Mouse (Mus musculus) C2C12 (cell line): ENCODE measurements at regions not wholly inside any gene's neighbourhood (a gene's known extent, or its start where the extent isn't known, plus 50 kb on each side); places are given as distances from the start of the nearest gene placed in this dataset.

Experiments
- H3K27me3 ChIP-seq: one replicate; pipeline ENCODE4 v1.6.1; 2011; ENCODE audit not compliant: control insufficient read depth, insufficient read depth, insufficient read length
- H3K36me3 ChIP-seq: one replicate; pipeline ENCODE4 v1.6.1; 2011; ENCODE audit not compliant: control insufficient read depth, insufficient read depth
- H3K4me3 ChIP-seq: one replicate; pipeline ENCODE4 v1.5.1; 2011; ENCODE audit warnings: mild to moderate bottlenecking, control low read depth; ENCODE audit not compliant: poor library complexity, insufficient read depth, severe bottlenecking
- H3K79me2 ChIP-seq: one replicate; pipeline ENCODE4 v1.6.1; 2011; ENCODE audit not compliant: control insufficient read depth, insufficient read depth
- H3K79me3 ChIP-seq: one replicate; pipeline ENCODE4 v1.6.1; 2011; ENCODE audit warnings: low read depth, control low read depth
- H3ac ChIP-seq: one replicate; pipeline ENCODE3; 2011; ENCODE audit warnings: low read depth; ENCODE audit not compliant: control insufficient read depth, insufficient read length
- CEBPB ChIP-seq: IDR thresholded peaks from one replicate; pipeline ENCODE4 v1.6.1; 2011; ENCODE audit warnings: low read depth, mild to moderate bottlenecking, control low read depth, moderate library complexity
- CTCF ChIP-seq: IDR thresholded peaks from one replicate; pipeline ENCODE4 v1.5.1; 2011; ENCODE audit not compliant: control insufficient read depth, insufficient read depth, insufficient read length
- FOSL1 ChIP-seq: IDR thresholded peaks from one replicate; pipeline ENCODE4 v1.8.0; 2011; ENCODE audit warnings: mild to moderate bottlenecking, low read length; ENCODE audit not compliant: poor library complexity, insufficient read depth, severe bottlenecking
- MAX ChIP-seq: IDR thresholded peaks from one replicate; pipeline ENCODE4 v1.6.1; 2011; ENCODE audit warnings: mild to moderate bottlenecking, control low read depth
- MYOD1 ChIP-seq: IDR thresholded peaks from one replicate; pipeline ENCODE4 v1.6.1; 2011; ENCODE audit warnings: low read depth; ENCODE audit not compliant: control insufficient read depth, insufficient read length
- MYOG ChIP-seq: IDR thresholded peaks from one replicate; pipeline ENCODE4 v1.6.1; 2011; ENCODE audit not compliant: control insufficient read depth, insufficient read length; ENCODE audit errors: extremely low read depth
- USF1 ChIP-seq: IDR thresholded peaks from one replicate; pipeline ENCODE4 v1.6.1; 2011; ENCODE audit warnings: low read depth, mild to moderate bottlenecking, control low read depth, moderate library complexity

DNA sequence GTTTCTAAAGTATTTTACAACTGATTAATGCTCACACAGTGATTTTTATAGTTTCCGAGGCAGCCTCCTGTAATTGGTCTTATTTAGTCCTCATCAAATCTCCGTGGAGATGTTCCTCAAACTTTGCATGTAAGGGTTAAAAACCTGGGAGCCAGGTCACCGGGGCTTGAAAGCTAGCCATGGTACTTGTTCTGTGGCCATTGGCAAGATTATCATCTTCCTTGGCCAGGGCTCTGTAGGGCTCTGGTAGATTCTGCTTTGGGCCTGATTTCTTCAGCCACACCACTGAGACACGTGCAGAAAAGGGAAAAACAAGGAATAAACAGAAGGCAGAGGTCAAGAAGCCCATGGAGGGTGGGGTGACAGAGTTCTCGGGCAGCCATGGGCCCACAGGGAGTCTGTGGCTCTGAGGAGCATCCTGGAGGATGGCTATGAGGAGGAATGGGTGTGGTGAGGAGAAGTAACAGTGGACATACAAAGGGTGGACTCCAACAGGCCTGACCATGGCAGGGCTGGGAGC, 50.7 kb upstream of the Eps8l3 start:
- Histone ChIP-seq H3K79me2 (peaks cover 22% of the 10 kb centered on the region), H3K36me3 (no peaks in the 10 kb centered on the region), H3K4me3 (no peak overlapping the region), H3K79me3 (peaks cover 8% of the 10 kb centered on the region), H3ac (no peak overlapping the region), H3K27me3 (no peaks in the 10 kb centered on the region)
- TF ChIP-seq MYOG (no peak), CTCF (no peak), FOSL1 (no peak), MAX (no peak), MYOD1 (no peak), USF1 (no peak), CEBPB (no peak)

DNA sequence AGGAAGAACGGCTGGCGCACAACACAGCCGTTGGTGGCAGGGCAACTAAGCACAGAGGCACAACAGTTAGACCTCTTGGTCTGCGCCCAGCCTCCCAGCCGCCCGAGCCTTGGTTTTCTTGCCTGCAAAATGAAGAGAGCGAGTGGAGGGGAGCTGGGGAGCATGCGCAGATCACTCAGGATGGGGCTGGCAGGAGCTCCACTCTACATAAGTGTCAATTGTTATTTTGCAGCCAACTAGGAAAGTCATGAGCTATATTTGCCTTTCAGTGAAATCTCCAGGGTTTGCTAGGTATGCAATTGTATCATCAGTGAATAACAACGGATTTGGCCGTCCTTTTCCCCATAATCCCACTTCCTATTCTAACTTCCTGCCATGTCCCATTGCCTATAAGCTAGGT, 51.6 kb upstream of the Eps8l3 start:
- H3K79me3 ChIP-seq = peaks cover 8% of the 10 kb centered on the region
- H3K27me3 ChIP-seq = no peaks in the 10 kb centered on the region
- no peaks in the 10 kb centered on the region for H3K36me3 ChIP-seq
- H3K4me3 ChIP-seq = no peak overlapping the region
- peaks cover 22% of the 10 kb centered on the region for H3K79me2 ChIP-seq
- TF ChIP-seq CEBPB (no peak), USF1 (no peak), MYOG (no peak), MYOD1 (no peak)
- no peak overlapping the region for H3ac ChIP-seq

DNA sequence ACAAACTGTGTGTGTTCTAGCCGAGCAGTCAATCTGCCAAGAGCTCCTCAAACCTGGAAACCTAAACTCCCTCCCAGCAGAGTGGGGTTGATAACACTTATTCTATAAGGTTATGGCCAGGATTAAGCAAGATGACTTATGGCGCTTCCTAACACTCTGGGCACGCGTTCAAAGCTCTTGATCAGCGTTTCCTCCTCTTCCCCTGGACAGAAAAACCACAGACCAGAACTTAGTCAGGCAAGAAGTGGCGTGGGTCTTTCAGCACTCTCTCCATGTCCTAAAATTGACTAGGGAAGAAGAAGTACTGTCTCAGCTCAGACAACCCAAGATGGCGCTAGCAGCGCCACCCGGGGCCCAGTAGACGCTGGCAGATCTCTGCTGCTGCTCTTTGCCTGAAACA, 52.7 kb upstream of the Eps8l3 start:
- H3K36me3 ChIP-seq = no peaks in the 10 kb centered on the region
- no peak for TF ChIP-seq MAX
- peak; percentile 48 for TF ChIP-seq CEBPB
- no peak overlapping the region for H3ac ChIP-seq
- peaks cover 8% of the 10 kb centered on the region for H3K79me3 ChIP-seq
- no peak overlapping the region for H3K4me3 ChIP-seq
- H3K27me3 ChIP-seq = no peaks in the 10 kb centered on the region
- H3K79me2 ChIP-seq = peaks cover 22% of the 10 kb centered on the region

DNA sequence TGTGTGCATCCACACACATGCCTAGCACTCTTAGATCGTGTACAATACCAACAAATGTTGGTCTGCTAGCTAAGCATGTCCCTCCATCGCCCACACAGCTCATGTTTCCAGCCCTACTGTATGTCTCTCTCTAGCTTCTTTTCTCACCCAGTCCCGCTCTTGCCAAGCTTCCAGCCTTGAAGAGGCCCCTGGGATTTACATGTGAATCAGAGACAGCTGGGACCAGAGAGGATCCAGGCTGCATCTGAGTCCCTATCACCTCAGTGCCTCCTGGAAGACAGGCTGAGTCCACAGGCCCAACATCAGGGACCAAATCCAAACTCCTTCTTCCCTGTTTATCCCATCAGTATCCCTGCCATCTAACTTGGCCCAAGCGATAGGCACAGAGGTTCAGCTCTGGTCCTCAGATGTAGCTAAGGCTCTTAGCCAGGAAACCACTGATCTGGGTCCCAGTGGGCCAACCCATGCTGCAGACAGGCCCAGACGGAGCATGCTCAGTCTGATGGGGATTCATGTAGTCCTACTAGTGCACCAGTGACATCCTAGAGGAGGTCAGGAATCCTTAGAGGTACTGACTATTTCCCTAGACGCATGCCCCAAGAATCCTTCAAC, 53.3 kb upstream of the Eps8l3 start:
- TF ChIP-seq MYOD1 (peak; percentile 54), CEBPB (no peak)
- Histone ChIP-seq H3K27me3 (no peaks in the 10 kb centered on the region), H3K79me3 (peaks cover 8% of the 10 kb centered on the region), H3K36me3 (no peaks in the 10 kb centered on the region), H3ac (no peak overlapping the region), H3K4me3 (no peak overlapping the region), H3K79me2 (peaks cover 22% of the 10 kb centered on the region)

DNA sequence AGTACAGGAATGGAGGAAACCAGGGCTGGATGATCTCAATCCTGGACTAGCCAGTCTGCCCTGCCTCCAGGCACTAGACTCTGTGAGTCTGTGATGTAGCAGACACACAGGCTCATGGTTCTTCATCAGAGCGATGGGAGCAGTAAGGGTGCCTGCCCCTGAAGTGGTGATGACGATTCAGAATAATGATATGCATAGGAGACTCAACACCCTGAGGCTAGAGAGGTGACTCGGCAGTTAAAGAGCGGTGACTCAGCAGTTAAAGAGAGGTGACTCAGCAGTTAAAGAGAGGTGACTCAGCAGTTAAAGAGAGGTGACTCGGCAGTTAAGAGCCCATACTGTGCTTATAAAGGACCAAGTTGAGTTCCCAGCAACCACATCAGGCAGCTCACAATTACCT, 53.9 kb upstream of the Eps8l3 start:
- Histone ChIP-seq H3ac (no peak overlapping the region), H3K27me3 (no peaks in the 10 kb centered on the region), H3K4me3 (no peak overlapping the region), H3K79me2 (peaks cover 22% of the 10 kb centered on the region), H3K79me3 (peaks cover 8% of the 10 kb centered on the region), H3K36me3 (no peaks in the 10 kb centered on the region)
- TF ChIP-seq MYOD1 = peak; percentile 14
- TF ChIP-seq MYOG = no peak
- peak; percentile 96 for TF ChIP-seq FOSL1

DNA sequence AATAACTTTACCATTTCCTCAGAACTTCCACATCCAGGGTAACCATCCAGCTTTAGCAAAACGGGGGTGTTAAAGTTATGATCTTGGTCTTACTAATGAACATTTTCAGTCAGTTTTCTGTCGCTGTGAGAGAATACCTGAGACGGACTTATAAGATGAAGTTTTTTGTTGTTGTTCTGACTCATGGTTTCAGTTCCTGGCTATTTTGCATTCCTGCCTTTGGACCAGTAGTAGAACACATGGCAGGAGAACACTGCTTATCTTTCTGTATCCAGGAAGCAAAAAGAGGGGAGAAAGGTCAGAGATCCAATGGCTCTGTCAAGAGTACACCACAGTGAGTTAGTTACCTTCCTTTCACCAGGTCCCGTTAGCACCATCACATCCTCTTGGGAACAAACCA, 54.5 kb upstream of the Eps8l3 start:
- Histone ChIP-seq H3ac (no peak overlapping the region), H3K79me3 (peaks cover 6% of the 10 kb centered on the region), H3K27me3 (no peaks in the 10 kb centered on the region), H3K79me2 (peaks cover 15% of the 10 kb centered on the region), H3K4me3 (no peak overlapping the region), H3K36me3 (no peaks in the 10 kb centered on the region)
- TF ChIP-seq MYOG (no peak), MAX (peak; percentile 32), MYOD1 (no peak), CEBPB (no peak)

DNA sequence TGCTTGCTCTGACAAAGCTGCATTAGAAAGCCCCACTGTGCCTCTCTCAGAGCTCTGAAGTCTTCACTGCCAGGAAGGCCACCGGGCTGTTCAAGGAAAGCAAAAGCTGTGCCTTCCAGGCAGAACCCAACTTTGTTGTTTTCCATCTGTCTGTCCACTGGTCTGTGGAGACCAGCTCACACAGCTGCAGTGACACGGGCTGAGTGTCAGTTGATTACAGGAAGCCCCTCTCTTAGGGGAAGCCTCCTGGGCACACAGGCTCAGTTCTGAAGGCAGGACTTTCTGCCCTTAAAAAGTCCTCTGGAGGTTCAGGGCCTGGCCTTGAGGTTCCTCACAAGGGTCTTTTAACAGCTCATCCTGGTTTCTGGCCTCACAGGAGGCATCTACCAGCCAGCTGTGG, 55.1 kb upstream of the Eps8l3 start:
- H3K36me3 ChIP-seq = no peaks in the 10 kb centered on the region
- no peak for TF ChIP-seq CEBPB
- no peak for TF ChIP-seq CTCF
- peaks cover 9% of the 10 kb centered on the region for H3K79me2 ChIP-seq
- H3K27me3 ChIP-seq = no peaks in the 10 kb centered on the region
- H3K4me3 ChIP-seq = no peak overlapping the region
- peaks cover 4% of the 10 kb centered on the region for H3K79me3 ChIP-seq
- H3ac ChIP-seq = peak overlapping the region; percentile 1
